Mouse (Mus musculus) olfactory bulb, adult 2 months (tissue): Measurements from ENCODE around the gene Fry.

Experiments used
- CTCF ChIP-seq: fragments of 200-500 bp; IDR thresholded peaks from 2 replicates; pipeline ENCODE4 v1.5.1; 2012; ENCODE audit warnings: low read depth, mild to moderate bottlenecking, low read length, moderate library complexity; ENCODE audit not compliant: insufficient read depth
- POLR2A ChIP-seq: fragments of 200-500 bp; IDR thresholded peaks from 2 replicates; pipeline ENCODE4 v1.6.1; 2012; ENCODE audit warnings: mild to moderate bottlenecking, low read depth, low read length, moderate library complexity; ENCODE audit not compliant: insufficient read depth

DNA sequence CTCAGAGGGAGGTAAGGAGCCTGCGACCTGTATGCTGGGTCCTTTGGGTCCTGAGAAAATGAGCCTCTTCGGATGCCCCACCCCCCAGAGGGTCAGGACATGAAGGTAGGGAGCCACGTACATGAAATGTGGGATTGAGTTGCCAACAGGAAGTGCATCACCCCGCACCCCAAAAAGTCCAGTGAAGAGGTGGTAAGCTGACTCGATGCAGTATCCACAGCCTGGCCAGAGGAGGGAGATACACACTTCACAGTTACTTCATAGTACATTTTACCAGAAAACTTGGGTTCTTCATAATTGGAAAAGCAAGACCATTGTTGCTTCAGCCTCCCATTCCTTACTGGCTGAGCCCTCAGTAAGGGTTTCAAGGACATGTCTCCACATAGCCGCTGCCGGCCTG, 266.8 kb downstream of the Fry start:
- no peak for TF ChIP-seq CTCF
- TF ChIP-seq POLR2A, result no peak
